In genomic region chr19:15864129-15864528, GRCm38 (mm10) we compare ENCODE assay signal across 16 mouse cellular contexts.
"Had no signal": no experiment of that assay in that cellular context is flagged by ENCODE, and none has a peak within 500 bp of the region (broad histone marks: within the 10 kb centered on the region; RNA-seq: fewer than 3 reads in every experiment).

No protein-coding gene starts in this region.

- H3K27me3 ChIP-seq: neural tube, embryonic 15.5 days; stomach, embryonic 15.5 days had no signal

- H3K4me3 ChIP-seq: neural tube, embryonic 13.5 days; neural tube, embryonic 15.5 days; stomach, embryonic 15.5 days had no signal

- H3K9ac ChIP-seq: neural tube, embryonic 13.5 days; neural tube, embryonic 15.5 days; stomach, embryonic 15.5 days had no signal

- DNase-seq: retina, postnatal 1 day; right cerebral cortex, adult 18-20 months; right cerebral cortex, postnatal 14 days; right cerebral cortex, postnatal 25 days; right cerebral cortex, postnatal 4 days; spleen, adult 18-20 months; thymus, adult 18-20 months; thymus, adult 2 months; thymus, postnatal 14 days; thymus, postnatal 25 days; thymus, postnatal 36 days; thymus, postnatal 4 days had no signal

- H3K36me3 ChIP-seq: neural tube, embryonic 13.5 days; neural tube, embryonic 15.5 days; stomach, embryonic 15.5 days had no signal

- H3K4me1 ChIP-seq: stomach, embryonic 15.5 days had no signal

- H3K27ac ChIP-seq: neural tube, embryonic 13.5 days; neural tube, embryonic 15.5 days; stomach, embryonic 15.5 days; stomach, postnatal 0 days had no signal

- H3K9me3 ChIP-seq: neural tube, embryonic 13.5 days; neural tube, embryonic 15.5 days; stomach, embryonic 15.5 days had no signal

- H3K4me2 ChIP-seq: neural tube, embryonic 13.5 days; neural tube, embryonic 15.5 days; stomach, embryonic 15.5 days had no signal
